Mouse (Mus musculus) frontal cortex, adult 2 months (tissue): ENCODE measurements around the gene Hamp. TPM values are rescaled to one million over a fixed set of nuclear protein-coding genes. Genes with fewer than 3 reads are reported as not detected.
"Not testable (repeated sequence)": the region's sequence is repeated elsewhere in the genome, so short reads cannot be mapped to it uniquely, and the experiment has no call there.

Experiments
- DNase-seq, 2 experiments: peaks; one replicate each; pipeline ENCODE4 v3.0.0; 2022; ENCODE audit warnings: low spot score in 1 of 2; ENCODE audit errors: extremely low spot score in 1 of 2
- polyA plus RNA-seq: library from polyadenylated mRNA; depleted of rRNA; stranded (reverse); fragments of >200 nt; gene quantifications from 2 replicates; pipeline ENCODE4 v1.2.3, GENCODE M21; 2012

Gene Hamp
- polyA plus RNA-seq, 1 experiment, result not detected

DNA sequence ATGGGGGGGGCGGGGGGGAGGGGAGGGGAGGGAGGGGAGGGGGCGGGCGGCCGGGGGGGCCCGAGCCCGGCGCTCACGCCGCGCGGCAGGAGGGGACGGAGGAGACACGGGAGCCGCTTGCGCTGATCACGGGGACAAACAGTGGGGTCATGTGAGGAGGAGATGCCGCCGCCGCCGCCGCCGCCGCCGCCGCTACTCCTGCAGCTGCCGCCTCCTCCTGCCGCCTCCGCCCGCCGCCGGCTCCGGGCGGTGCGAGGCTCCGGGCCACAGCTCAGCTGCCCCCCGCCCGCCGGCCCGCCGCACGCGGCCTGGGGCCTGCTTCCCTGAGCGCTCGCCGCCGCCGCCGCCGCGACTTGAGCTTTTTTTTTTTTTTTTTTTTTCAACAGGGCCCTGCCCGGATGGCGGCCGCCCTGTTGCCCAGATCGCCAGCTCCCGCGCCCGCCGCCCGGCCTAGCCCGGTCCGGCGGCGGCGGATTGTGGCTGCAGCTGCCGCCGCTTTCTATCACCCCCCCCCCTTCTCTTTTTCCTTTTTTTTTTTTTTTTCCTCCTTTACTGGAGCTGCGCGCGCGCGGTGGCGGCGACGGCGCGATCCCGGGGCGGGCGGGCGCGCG lies 13.0 kb upstream of the Hamp start, which contains the start of gene Usf2:
Gene Usf2 (minus strand): TSS at position 48 of the 611 bp plus-strand sequence.
- DNase-seq, result peak in 1 of 2 experiments; percentile 81

DNA sequence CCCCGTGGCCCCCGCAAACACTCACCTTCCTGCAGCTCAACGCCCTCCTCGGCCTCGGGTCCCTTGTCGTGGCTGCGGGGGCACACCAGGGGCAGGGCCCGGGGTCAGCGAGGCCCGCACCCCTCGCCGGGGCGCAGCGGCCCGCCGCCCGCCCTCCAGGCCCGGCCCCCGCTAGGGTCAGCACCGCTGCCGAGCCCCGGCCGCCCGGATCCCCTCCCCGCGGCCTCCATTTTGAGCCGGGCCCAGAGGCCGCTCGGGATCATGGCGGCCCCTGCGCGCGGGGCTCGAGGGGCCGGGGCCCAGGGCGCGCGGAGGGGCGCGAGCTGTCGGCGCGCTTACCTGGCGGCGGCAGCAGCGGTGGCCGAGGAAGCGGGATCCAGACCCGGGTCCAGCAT lies 12.5 kb upstream of the Hamp start:
- no peak for DNase-seq

DNA sequence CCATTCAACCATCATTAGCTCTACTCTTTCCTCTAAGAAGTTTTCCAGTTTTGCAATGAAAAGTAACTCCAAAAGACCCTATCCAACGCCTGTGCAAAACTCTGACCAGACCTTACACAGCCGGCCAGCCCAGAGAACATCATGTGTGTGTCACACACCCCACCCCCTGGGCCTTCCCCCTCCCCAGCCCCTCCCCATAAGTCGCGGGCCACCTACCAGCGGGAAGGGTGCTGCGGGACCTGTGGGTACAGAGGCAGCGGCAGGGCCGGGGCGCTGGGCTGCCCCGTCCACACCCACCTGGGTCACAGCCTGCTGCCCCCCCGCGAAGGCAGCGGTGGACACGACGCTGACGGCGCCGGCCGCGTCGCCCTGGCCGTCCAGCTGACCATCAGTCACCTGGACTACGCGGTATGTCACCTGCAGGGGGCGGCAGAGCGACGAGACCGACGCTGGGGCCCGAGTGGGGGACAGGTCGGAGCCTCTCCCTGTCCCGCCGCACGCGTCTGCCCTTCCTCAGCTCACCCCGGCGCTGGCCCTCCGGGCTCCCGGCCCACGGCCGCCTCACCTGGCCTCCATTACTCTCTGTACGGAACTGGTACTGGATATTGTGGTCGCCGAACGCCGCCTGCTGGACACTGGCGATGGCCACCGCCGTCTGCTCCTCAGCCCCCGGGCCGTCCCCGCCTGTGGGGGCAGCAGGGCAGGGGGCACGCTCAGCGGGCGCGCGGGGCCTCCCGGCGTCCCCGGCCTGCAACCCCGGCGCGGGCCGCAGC lies 11.9 kb upstream of the Hamp start:
- peak in 1 of 2 experiments; percentile 80 for DNase-seq

DNA sequence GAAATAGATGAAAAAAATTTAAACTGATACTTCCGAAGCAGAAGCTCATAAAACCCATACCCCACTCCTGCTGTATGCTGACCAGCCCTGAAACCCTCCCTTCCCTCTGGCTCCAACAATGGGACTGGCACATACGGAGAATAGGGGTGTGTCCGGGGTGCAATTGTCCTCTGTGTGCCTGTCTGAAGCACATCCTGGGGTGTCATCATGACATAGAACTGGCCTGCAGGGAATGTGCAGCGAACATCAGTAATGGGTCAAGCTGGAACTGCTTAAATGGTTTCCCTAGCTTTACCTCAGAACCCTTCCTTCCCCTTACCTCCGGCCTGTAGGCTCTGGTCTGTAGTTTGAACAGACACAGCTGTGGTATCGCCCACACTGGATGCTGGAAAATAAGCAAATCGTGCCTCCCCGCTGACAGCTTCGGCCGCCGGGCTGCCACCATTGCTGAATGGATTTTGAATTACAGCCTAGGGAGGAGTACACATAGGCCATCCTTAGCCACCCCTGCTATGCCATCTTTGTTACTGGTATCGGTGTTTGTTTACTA lies 11.2 kb upstream of the Hamp start:
- peak in 1 of 2 experiments; percentile 16 for DNase-seq

DNA sequence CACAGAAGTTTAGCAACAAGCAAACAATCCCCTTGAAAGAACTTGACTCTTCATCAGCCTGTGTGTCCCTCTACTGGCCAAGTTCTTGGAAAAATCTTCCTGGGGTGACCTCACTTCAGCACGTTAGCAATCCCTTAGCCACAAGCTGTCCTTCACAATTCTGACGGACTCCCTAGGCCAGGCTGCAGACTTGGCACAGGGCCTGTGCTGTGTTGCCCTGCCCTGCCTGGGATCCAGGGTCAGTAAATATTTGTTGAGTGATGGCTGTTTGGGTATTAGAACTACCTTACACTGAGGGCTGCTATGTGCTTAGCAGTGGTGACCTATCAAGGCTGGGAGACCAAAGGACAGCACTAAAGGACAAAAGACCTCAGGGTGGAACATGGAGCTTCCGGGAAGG lies 10.2 kb upstream of the Hamp start:
- DNase-seq, result no peak

DNA sequence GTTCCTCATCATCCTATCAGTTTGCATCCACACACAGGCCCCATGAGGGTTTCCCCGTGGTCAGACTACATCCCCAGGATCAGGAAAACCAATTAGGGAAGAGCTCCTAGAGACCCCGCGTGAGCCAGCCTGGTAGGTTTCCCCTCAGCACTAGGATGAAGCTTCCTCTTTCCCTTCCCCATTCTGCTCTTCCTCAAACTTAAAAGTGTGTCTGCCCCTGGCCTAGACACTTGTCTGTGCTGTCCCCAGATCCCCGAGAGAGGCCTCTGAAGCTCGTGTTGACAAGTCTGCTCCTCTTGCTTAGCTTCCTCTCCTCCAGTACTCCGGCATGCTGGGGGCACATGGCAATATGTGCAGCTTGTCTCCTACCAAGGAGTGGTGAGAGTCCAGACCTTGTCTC lies 9.6 kb upstream of the Hamp start:
- DNase-seq, result no peak

DNA sequence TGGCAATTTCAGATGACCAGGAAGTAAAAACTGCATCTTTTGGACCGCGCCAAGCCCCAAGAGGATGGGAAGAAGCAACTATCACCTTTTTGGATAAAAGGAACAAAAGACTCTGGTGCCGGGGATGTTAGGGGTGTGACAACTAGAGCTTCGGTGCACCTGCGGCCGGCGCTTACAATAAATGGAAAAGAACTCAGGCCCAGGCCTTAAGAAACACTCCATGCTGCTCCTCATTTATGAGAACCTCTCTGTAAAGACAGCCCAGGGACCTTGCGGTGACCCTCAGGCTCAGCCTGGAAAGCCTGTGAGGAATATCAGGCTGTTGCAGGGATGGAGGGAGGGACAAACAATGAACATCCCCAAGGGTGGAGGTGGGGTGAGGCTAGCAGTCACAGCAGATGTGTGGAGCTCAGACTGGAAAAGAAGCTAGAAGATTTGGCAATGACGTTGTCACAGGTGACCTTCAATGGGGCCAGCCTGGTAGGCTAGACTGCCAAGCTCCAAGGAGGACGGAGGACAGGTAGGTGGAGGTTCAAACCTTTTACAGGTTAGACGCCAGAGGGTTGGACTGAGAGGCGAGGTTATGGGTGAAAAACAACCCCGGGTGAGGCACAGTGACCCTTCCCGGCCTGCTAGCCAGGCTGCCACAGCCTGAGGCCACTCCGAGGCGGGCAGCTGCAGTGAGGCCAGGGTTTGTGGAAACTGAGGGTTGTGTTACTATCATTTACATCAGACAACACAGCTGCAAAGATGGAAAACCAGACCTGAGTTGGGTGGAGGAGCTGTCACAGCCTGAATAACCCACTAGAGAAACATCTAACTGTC lies 8.8 kb upstream of the Hamp start:
- no peak for DNase-seq

DNA sequence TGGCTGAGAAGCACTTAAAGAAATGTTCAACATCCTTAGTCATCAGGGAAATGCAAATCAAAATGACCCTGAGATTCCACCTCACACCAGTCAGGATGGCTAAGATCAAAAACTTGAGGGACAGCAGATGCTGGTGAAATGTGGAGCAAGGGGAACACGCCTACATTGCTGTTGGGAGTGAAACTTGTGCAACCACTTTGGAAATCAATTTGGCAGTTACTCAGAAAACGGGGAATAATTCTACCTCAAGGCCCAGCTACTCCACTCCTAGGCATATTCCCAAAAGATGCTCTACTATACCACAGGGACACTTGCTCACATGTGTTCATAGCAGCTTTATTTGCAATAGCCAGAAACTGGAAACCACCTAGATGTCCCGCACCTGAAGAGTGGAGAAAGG lies 6.1 kb upstream of the Hamp start:
- not testable (repeated sequence) for DNase-seq

DNA sequence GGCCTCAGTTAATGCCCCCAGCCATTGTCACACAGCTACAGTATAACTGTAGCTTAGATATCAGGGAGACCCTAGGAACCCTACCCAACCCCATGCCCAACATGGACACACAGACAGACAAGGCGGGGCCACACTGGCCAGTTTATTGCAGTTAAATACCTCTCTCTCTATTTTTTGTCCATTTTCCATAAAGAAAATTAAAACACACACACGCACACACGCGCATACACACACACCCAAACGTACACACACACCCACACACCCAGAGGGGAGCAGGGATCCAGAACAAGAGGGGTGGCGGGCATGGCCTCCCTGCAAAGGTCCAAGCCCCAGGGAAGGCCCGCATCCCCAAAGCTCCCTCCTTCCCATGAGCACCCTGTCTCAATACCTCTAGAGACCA lies 2.0 kb upstream of the Hamp start:
- DNase-seq, result no peak

DNA sequence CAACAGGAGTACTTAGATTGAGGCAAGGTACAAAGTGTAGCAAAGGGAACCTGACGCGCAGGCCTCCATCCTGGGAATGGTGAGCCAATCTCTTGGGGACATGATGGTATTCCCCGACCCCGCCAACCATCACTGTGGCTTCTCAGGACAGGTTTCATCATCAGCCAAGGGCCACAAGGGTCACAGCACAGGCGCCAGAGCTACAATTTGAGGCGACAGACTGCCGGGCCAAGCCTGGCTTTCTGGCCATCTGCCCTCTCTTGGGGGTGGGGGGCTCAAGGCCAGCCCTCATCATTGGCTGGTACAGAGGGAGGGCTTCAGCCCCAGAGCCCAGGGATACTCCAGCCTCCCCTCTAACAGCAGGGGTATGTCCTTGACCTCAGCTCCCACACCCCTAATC lies 1.6 kb upstream of the Hamp start:
- DNase-seq, result not testable (repeated sequence)

DNA sequence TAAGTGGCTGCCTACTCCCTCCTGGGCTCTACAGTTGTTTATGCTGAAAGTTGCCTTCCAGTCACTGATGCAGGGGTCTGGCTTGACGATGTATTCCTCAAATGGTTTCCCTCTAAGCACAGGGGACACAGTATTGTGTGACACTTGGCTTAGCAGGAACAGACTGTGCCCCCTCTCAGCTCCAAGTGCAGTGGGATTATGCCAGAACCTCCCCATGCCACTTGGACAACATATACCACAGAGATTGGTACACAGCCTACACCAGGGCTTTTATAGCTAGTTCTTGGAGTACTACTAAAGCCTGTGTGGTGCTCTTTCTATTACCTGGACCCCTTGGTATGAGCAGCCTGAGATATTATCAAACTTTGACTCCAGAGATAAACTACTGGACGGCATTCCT lies 874 bp upstream of the Hamp start:
- not testable (repeated sequence) for DNase-seq

DNA sequence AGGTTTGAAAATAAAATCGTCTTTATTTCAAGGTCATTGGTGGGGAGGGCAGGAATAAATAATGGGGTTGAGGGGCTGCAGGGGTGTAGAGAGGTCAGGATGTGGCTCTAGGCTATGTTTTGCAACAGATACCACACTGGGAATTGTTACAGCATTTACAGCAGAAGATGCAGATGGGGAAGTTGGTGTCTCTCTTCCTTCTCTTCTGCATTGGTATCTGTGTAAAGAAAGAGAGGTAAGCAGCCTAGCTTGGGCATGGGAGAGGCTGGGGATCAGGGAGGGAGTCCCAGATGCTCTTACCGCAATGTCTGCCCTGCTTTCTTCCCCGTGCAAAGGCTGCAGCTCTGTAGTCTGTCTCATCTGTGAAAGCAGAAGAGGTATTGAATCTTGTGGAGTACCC lies 1.5 kb downstream of the Hamp start:
- not testable (repeated sequence) for DNase-seq

DNA sequence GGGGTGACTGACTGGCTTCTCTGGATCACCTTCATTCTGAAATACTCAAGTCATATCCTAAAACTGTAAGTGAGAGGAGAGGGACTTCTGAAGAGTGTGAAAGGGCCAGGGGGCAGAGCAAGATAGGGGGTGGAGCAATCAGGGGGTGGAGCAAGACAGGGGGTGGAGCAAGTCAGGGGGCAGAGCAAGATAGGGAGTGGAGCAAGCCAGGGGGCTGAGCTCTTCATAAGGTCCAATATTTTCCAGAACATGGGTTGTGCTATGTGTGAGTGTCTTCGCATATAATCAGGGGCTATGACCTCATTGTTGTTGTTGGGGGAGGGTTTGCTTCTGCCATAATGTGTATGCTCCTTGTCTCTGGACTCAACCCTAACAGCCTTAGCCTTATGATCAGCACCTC lies 3.8 kb downstream of the Hamp start:
- DNase-seq, result not testable (repeated sequence)

DNA sequence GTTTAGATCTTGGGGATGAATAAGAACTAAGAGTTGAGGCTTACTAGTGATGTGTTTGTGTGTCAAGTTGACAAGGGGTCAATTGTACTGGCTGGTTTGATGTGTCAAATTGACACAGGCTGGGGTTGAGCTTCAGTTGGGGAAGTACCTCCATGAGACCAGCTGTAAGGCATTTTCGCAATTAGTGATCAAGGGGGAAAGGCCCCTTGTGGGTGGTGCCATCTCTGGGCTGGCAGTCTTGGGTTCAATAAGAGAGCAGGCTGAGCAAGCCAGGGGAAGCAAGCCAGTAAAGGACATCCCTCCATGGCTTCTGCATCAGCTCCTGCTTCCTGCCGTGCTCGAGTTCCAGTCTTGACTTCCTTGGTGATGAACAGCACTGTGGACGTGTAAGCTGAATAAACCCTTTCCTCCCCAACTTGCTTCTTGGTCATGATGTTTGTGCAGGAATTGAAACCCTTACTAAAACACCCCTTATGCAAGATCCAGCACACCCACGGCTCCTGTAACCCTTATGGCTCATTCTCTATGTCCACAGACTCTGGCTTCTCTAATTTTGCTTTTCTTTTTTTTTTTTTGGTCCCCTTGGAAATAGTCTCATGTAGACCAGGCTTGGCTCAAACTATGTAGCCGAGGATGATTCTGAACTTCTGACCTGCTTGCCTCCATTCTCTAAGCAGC lies 8.3 kb downstream of the Hamp start:
- not testable (repeated sequence) for DNase-seq

DNA sequence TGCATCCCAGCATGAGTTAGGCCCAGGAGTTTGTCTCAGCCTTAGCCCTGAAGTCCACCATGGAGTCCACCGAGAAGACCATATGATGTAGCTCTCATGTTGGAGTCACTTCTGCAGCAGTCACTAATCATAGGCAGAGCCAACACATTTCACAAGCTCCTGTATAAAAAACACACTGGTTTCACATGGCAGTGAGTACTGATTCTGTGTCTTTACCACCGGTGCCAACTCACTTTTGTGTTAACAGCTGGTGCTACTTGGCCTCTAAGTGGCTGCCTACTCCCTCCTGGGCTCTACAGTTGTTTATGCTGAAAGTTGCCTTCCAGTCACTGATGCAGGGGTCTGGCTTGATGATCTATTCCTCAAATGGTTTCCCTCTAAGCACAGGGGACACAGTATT lies 19.3 kb downstream of the Hamp start, which contains the start of gene Hamp2:
Gene Hamp2 (minus strand): TSS at position 101 of the 400 bp plus-strand sequence.
- not testable (repeated sequence) for DNase-seq

DNA sequence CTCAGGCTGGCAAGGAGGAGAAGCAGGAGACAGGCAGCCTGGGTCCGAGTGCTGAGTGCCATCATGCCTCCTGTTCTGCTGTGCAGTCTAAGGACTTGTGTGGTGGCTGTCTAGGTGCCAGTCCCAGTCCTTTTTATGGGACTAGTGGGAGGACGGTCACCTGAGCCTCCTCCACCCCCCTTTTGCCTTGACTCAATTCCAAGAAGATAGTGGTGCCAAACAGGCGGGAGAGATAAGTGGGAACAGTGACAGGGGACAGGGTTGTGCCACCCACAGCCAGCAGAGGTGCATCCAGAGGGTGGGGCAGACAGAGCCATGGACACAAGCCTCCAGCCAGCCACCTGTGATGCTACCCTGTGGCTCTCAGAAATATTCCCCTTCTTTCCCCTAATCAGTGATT lies 19.8 kb downstream of the Hamp start:
- DNase-seq, result no peak

DNA sequence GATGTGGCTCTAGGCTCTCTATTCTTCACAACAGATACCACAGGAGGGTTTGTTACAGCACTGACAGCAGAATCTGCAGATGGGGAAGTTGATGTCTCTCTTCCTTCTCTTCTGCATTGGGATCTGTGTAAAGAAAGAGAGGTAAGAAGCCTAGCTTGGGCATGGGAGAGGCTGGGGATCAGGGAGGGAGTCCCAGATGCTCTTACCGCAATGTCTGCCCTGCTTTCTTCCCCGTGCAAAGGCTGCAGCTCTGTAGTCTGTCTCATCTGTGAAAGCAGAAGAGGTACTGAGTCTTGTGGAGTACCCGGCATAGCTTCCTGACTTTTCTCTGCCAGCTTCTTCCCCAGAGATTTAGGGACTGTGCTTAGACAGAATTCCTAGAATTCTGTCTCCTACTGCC lies 21.3 kb downstream of the Hamp start:
- DNase-seq, result not testable (repeated sequence)

DNA sequence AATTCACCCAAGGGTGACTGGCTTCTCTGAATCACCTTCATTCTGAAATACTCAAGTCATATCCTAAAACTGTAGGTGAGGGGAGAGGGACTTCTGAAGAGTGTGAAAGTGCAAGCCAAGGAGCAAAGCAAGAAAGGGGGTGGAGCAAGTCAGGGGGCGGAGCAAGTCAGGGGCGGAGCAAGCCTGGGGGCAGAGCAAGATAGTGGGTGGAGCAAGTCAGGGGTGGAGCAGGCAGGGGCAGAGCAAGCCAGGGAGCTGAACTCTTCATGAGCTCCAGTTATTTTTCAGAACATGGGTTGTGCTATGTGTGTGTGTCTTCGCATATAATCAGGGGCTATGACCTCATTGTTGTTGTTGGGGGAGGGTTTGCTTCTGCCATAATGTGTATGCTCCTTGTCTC lies 23.6 kb downstream of the Hamp start:
- no peak for DNase-seq

DNA sequence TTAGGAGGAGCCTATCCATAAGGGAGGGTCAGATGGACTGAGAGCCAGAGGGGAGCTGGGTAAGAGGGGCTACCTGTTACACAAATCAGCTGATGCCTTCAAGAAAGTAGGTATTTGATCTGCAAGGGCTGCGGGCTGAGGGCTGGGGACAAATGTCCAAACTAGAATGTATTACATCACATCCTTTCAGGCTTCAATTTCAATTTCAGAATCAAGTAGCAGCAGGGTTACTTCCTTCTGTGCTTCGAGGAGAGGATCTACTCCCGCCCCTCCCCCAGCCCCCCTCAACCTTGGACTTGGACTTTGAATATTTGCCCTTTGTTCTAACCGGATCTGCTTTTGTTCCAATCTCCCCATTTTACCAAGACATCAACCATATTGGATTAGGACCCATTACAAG lies 26.6 kb downstream of the Hamp start:
- DNase-seq, result no peak

DNA sequence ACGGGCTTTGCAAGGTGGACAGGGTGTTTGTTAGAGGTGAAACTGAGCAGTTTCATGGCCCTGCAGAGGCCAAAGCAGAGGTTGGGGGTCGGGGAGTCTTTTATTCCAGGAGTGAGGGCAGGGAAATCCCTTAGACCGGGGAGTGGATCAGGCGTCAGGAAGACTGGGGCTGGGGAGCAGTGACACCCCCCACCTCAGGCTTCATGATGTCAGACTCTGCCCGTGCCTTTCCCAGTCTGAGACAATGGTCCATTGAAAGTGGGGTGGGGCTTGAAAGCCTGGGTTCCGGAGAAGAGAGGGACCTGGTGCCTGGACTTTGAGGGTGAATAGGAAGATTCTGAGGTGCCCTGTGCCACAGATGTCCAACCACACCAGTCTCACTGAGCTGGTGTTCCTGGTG lies 27.1 kb downstream of the Hamp start:
- no peak for DNase-seq
